ENCODE assay signal across 8 mouse cellular contexts in genomic region chr12:7816616-7817015, GRCm38 (mm10).
DNase-seq lines count a peak whose midpoint lies in the region; ATAC-seq lines count a peak whose summit lies in the region.

No protein-coding gene starts in this region.

- H3K4me1 ChIP-seq in kidney, embryonic 15.5 days = 0 out of 2 replicates have a peak, but pooled peaks cover 2% of the 10 kb centered on the region
- H3K4me1 ChIP-seq in embryonic facial prominence, embryonic 10.5 days = no peaks in the 10 kb centered on the region
- no peaks in the 10 kb centered on the region for H3K4me1 ChIP-seq in midbrain, embryonic 11.5 days (ENCODE audit: control insufficient read depth, insufficient read depth, low read length)

- H3K36me3 ChIP-seq in kidney, embryonic 15.5 days = no peaks in the 10 kb centered on the region
- no peaks in the 10 kb centered on the region for H3K36me3 ChIP-seq in embryonic facial prominence, embryonic 10.5 days (replicated peaks)
- H3K36me3 ChIP-seq in midbrain, embryonic 11.5 days (ENCODE audit: control insufficient read depth, insufficient read depth, low read length) = no peaks in the 10 kb centered on the region

- no peak overlapping the region for H3K27ac ChIP-seq in kidney, embryonic 15.5 days
- no peak overlapping the region for H3K27ac ChIP-seq in embryonic facial prominence, embryonic 10.5 days (replicated peaks)
- H3K27ac ChIP-seq in midbrain, embryonic 11.5 days (ENCODE audit: low read depth, low read length) = no peak overlapping the region

- 60% methylated on average over 5 of the region's 5 CpGs for WGBS in kidney, embryonic 15.5 days
- WGBS in embryonic facial prominence, embryonic 10.5 days = 84% methylated on average over 5 of the region's 5 CpGs
- WGBS in midbrain, embryonic 11.5 days = 88% methylated on average over 5 of the region's 5 CpGs

- H3K9me3 ChIP-seq in kidney, embryonic 15.5 days (replicated peaks) = no peaks in the 10 kb centered on the region
- H3K9me3 ChIP-seq in embryonic facial prominence, embryonic 10.5 days = no peaks in the 10 kb centered on the region
- no peaks in the 10 kb centered on the region for H3K9me3 ChIP-seq in midbrain, embryonic 11.5 days (ENCODE audit: control insufficient read depth, low read length)

- no peak overlapping the region for H3K9ac ChIP-seq in kidney, embryonic 15.5 days
- no peak overlapping the region for H3K9ac ChIP-seq in midbrain, embryonic 11.5 days (ENCODE audit: low read length)

- peak; percentile 69 for DNase-seq in kidney, adult 11 months
- DNase-seq in heart, adult 9 months (ENCODE audit: low spot score in 2 of 2) = peak; percentile 17 to 35
- peak; percentile 42 to 44 for DNase-seq in layer of hippocampus, postnatal 36 days
- DNase-seq in right cerebral cortex, postnatal 14 days = peak; percentile 42
- DNase-seq in embryonic facial prominence, embryonic 10.5 days (ENCODE audit: low spot score) = no peak
- DNase-seq in midbrain, embryonic 11.5 days (ENCODE audit: low spot score, missing footprints) = no peak
- DNase-seq in retina, postnatal 1 day = no peak

- no peaks in the 10 kb centered on the region for H3K27me3 ChIP-seq in kidney, embryonic 15.5 days
- no peaks in the 10 kb centered on the region for H3K27me3 ChIP-seq in embryonic facial prominence, embryonic 10.5 days (replicated peaks; ENCODE audit: low read depth, poor library complexity, severe bottlenecking)
- no peaks in the 10 kb centered on the region for H3K27me3 ChIP-seq in midbrain, embryonic 11.5 days (ENCODE audit: control insufficient read depth, insufficient read depth, low read length)

- H3K4me3 ChIP-seq in kidney, embryonic 15.5 days (replicated peaks) = no peak overlapping the region
- H3K4me3 ChIP-seq in embryonic facial prominence, embryonic 10.5 days = no peak overlapping the region
- no peak overlapping the region for H3K4me3 ChIP-seq in midbrain, embryonic 11.5 days (ENCODE audit: low read depth, low read length)

- H3K4me2 ChIP-seq in kidney, embryonic 15.5 days = no peak overlapping the region
- no peak overlapping the region for H3K4me2 ChIP-seq in midbrain, embryonic 11.5 days

- no peak for ATAC-seq in kidney, embryonic 15.5 days (replicated peaks; ENCODE audit: low FRiP score)
- no peak for ATAC-seq in midbrain, embryonic 11.5 days (ENCODE audit: low FRiP score)

Comparison
In these comparisons a context has a peak if more than half of its experiments do, and no peak if none do; other contexts are left out.
1. DNase-seq: peak in kidney, adult 11 months (single experiment), heart, adult 9 months (2 of 2), layer of hippocampus, postnatal 36 days (2 of 2) and right cerebral cortex, postnatal 14 days (single experiment); none in embryonic facial prominence, embryonic 10.5 days (single experiment), midbrain, embryonic 11.5 days (single experiment) and retina, postnatal 1 day (single experiment).